Mouse (Mus musculus) megakaryocyte, embryonic 14.5 days (primary cell): ENCODE data around the gene Orai1. TPM values are rescaled to one million over a fixed set of nuclear protein-coding genes. Genes with fewer than 3 reads are reported as not detected.

Experiments
- H3K27me3 ChIP-seq: replicated peaks from 2 replicates; pipeline ENCODE3; 2012; ENCODE audit warnings: inconsistent platforms
- H3K36me3 ChIP-seq: replicated peaks from 2 replicates; pipeline ENCODE3; 2012; ENCODE audit warnings: low read length, inconsistent platforms, mixed read lengths
- H3K4me1 ChIP-seq: 2 replicates; pipeline ENCODE4 v1.6.1; 2012; ENCODE audit warnings: inconsistent platforms
- H3K4me3 ChIP-seq: replicated peaks from 2 replicates; pipeline ENCODE3; 2012; ENCODE audit warnings: moderate library complexity, mild to moderate bottlenecking, inconsistent platforms
- H3K9me3 ChIP-seq: 2 replicates; pipeline ENCODE4 v1.6.1; 2012; ENCODE audit warnings: inconsistent platforms
- FLI1 ChIP-seq: IDR thresholded peaks from 2 replicates; pipeline ENCODE4 v1.6.1; 2012; ENCODE audit warnings: low read length, inconsistent platforms, mixed read lengths
- GATA1 ChIP-seq: IDR thresholded peaks from 3 replicates; pipeline ENCODE4 v1.6.1; 2012; ENCODE audit warnings: mixed read lengths, low read length, inconsistent platforms, borderline replicate concordance
- polyA plus RNA-seq: library from polyadenylated mRNA; stranded (reverse); fragments of >175 nt; gene quantifications from 2 replicates; pipeline ENCODE4 v1.2.3, GENCODE M21; 2012; ENCODE audit warnings: low replicate concordance; ENCODE audit not compliant: insufficient read depth

Orai1 gene
- polyA plus RNA-seq, 1 experiment, result 111 TPM

- Histone ChIP-seq H3K4me1 (peaks cover 65% of the 10 kb centered on the region), H3K4me3 (peak overlapping the region; percentile 95), H3K36me3 (peaks cover 30% of the 10 kb centered on the region), H3K9me3 (no peaks in the 10 kb centered on the region), H3K27me3 (no peaks in the 10 kb centered on the region)
- TF ChIP-seq GATA1 (no peak), FLI1 (no peak)
Observed at GRCm38 (mm10) chr5:122987211-122988020, 27.5 kb upstream of the Orai1 start.

GRCm38 (mm10) chr5:122988021-122988751, 26.7 kb upstream of the Orai1 start:
- peaks cover 69% of the 10 kb centered on the region for H3K4me1 ChIP-seq
- peak overlapping the region; percentile 95 for H3K4me3 ChIP-seq
- peaks cover 23% of the 10 kb centered on the region for H3K36me3 ChIP-seq
- H3K9me3 ChIP-seq, result no peaks in the 10 kb centered on the region
- no peak for TF ChIP-seq GATA1
- TF ChIP-seq FLI1, result no peak
- no peaks in the 10 kb centered on the region for H3K27me3 ChIP-seq

GRCm38 (mm10) chr5:122989001-122989525, 25.8 kb upstream of the Orai1 start:
- peak overlapping the region; percentile 95 for H3K4me3 ChIP-seq
- H3K36me3 ChIP-seq, result peaks cover 15% of the 10 kb centered on the region
- TF ChIP-seq FLI1, result no peak
- no peak for TF ChIP-seq GATA1
- peaks cover 67% of the 10 kb centered on the region for H3K4me1 ChIP-seq
- no peaks in the 10 kb centered on the region for H3K27me3 ChIP-seq
- no peaks in the 10 kb centered on the region for H3K9me3 ChIP-seq

- H3K9me3 ChIP-seq, result no peaks in the 10 kb centered on the region
- H3K4me1 ChIP-seq, result peaks cover 67% of the 10 kb centered on the region
- H3K4me3 ChIP-seq, result peak within 1 kb of the TSS; percentile 95
- no peaks in the 10 kb centered on the region for H3K27me3 ChIP-seq
- H3K36me3 ChIP-seq, result peaks cover 8% of the 10 kb centered on the region
- TF ChIP-seq GATA1, result no peak
- no peak for TF ChIP-seq FLI1
Observed at GRCm38 (mm10) chr5:122989551-122990330, 25.1 kb upstream of the Orai1 start, which contains the start of gene Kdm2b. Gene Kdm2b (minus strand): TSS chr5:122989823.

GRCm38 (mm10) chr5:122990411-122991160, 24.3 kb upstream of the Orai1 start:
- Histone ChIP-seq H3K27me3 (no peaks in the 10 kb centered on the region), H3K4me1 (peaks cover 62% of the 10 kb centered on the region), H3K36me3 (peaks cover 4% of the 10 kb centered on the region), H3K4me3 (peak overlapping the region; percentile 95), H3K9me3 (no peaks in the 10 kb centered on the region)
- TF ChIP-seq GATA1 (no peak), FLI1 (no peak)

- Histone ChIP-seq H3K27me3 (no peaks in the 10 kb centered on the region), H3K4me1 (peaks cover 55% of the 10 kb centered on the region), H3K9me3 (no peaks in the 10 kb centered on the region), H3K4me3 (no peak overlapping the region), H3K36me3 (peaks cover 7% of the 10 kb centered on the region)
- no peak for TF ChIP-seq FLI1
- TF ChIP-seq GATA1, result no peak
Observed at GRCm38 (mm10) chr5:122991350-122992004, 23.4 kb upstream of the Orai1 start.

- no peaks in the 10 kb centered on the region for H3K9me3 ChIP-seq
- no peak overlapping the region for H3K4me3 ChIP-seq
- TF ChIP-seq GATA1, result no peak
- TF ChIP-seq FLI1, result no peak
- H3K27me3 ChIP-seq, result no peaks in the 10 kb centered on the region
- peaks cover 13% of the 10 kb centered on the region for H3K36me3 ChIP-seq
- H3K4me1 ChIP-seq, result peaks cover 48% of the 10 kb centered on the region
Observed at GRCm38 (mm10) chr5:122993811-122994210, 21.1 kb upstream of the Orai1 start.

- peaks cover 48% of the 10 kb centered on the region for H3K4me1 ChIP-seq
- peak overlapping the region; percentile 86 for H3K4me3 ChIP-seq
- H3K36me3 ChIP-seq, result peaks cover 13% of the 10 kb centered on the region
- H3K27me3 ChIP-seq, result no peaks in the 10 kb centered on the region
- TF ChIP-seq FLI1 (no peak), GATA1 (no peak)
- H3K9me3 ChIP-seq, result no peaks in the 10 kb centered on the region
Observed at GRCm38 (mm10) chr5:122994303-122994846, 20.5 kb upstream of the Orai1 start.
